Mouse (Mus musculus) hematopoietic stem cell, adult 5-6 weeks (primary cell): ENCODE measurements around the gene Sgms1. TPM values are rescaled to one million over a fixed set of nuclear protein-coding genes. Genes with fewer than 3 reads are reported as not detected.
A peak's percentile ranks its signal among the peaks of the same experiment; 100 is the strongest.

ENCODE experiments used
- ATAC-seq, 2 experiments: fragments of 125-278 bp in 1 of 2; replicated peaks in 1 of 2; 2 replicates each; pipeline ENCODE4 v1.8.0; 2016 to 2017; ENCODE audit warnings: inconsistent platforms in 2 of 2, mild to moderate bottlenecking in 2 of 2, moderate number of reproducible peaks in 2 of 2, low read depth in 1 of 2, moderate TSS enrichment in 1 of 2; ENCODE audit not compliant: low FRiP score in 2 of 2, poor library complexity in 2 of 2, severe bottlenecking in 2 of 2, insufficient read depth in 1 of 2, low TSS enrichment in 1 of 2
- total RNA-seq: library from RNA; stranded (forward); fragments of 172-1452, 232-1000 nt; gene quantifications from 2 replicates; pipeline ENCODE4 v1.2.3, GENCODE M21; 2017

The Sgms1 gene
- total RNA-seq, 1 experiment from 2014 or later, result 79.2 TPM

GRCm38 (mm10) chr19:32254739-32255344 lies 134.7 kb downstream of the Sgms1 start:
- peak; percentile 62 to 77 for ATAC-seq

- no peak for ATAC-seq
These were observed 135.3 kb downstream of the Sgms1 start for GRCm38 (mm10) chr19:32254204-32254603.

GRCm38 (mm10) chr19:32252987-32253386 lies 136.5 kb downstream of the Sgms1 start:
- ATAC-seq, result no peak

GRCm38 (mm10) chr19:32252451-32252850 lies 137.1 kb downstream of the Sgms1 start:
- ATAC-seq, result no peak

GRCm38 (mm10) chr19:32249181-32250130 lies 140.1 kb downstream of the Sgms1 start:
- peak; percentile 47 to 57; a peak in 3 of 4 replicates for ATAC-seq

GRCm38 (mm10) chr19:32244881-32245280 lies 144.6 kb downstream of the Sgms1 start:
- no peak for ATAC-seq

- no peak for ATAC-seq
These were observed 146.3 kb downstream of the Sgms1 start for GRCm38 (mm10) chr19:32243246-32243645.

GRCm38 (mm10) chr19:32242153-32242552 lies 147.4 kb downstream of the Sgms1 start:
- no peak for ATAC-seq

GRCm38 (mm10) chr19:32240417-32240990 lies 149.0 kb downstream of the Sgms1 start:
- no peak for ATAC-seq

GRCm38 (mm10) chr19:32239925-32240324 lies 149.6 kb downstream of the Sgms1 start:
- no peak for ATAC-seq

- ATAC-seq, result no peak
These were observed 150.1 kb downstream of the Sgms1 start for GRCm38 (mm10) chr19:32239459-32239792.

- peak; percentile 84 for ATAC-seq
These were observed 150.6 kb downstream of the Sgms1 start for GRCm38 (mm10) chr19:32238722-32239458.

- ATAC-seq, result no peak
These were observed 151.8 kb downstream of the Sgms1 start for GRCm38 (mm10) chr19:32237685-32238084.

GRCm38 (mm10) chr19:32237173-32237583 lies 152.3 kb downstream of the Sgms1 start:
- no peak for ATAC-seq

- ATAC-seq, result no peak
These were observed 154.6 kb downstream of the Sgms1 start for GRCm38 (mm10) chr19:32234717-32235434.

- no peak for ATAC-seq
These were observed 158.2 kb downstream of the Sgms1 start for GRCm38 (mm10) chr19:32231292-32231691.

- ATAC-seq, result no peak
These were observed 158.7 kb downstream of the Sgms1 start for GRCm38 (mm10) chr19:32230798-32231197.
